Mouse (Mus musculus): ENCODE results near the gene Gm11983.

DNA sequence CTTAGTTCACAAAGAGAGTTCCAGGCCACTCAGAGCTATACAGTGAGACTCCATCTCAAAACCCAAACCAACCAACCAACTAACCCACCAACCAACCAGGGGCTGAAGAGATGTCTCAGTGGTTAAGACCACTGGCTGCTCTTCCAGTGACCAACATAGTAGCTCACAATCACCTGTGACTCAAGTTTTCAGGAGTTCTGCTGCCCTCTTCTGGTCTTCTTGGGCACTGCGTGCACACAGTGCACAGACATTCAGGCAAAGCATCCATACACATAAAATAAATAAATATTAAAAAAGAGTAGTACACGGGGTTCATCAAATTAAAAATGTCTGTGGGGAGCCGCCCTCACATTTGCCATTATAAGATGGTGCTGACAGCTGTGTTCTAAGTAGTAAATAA lies 46.8 kb downstream of the Gm11983 start:
- no peak for TF ChIP-seq JUND (conservative IDR thresholded peaks at IDR 0.05; ENCODE audit: low read depth, low read length)
- no peak for TF ChIP-seq MXI1 (IDR thresholded peaks at IDR 0.05; ENCODE audit: low read depth, low read length)
- TF ChIP-seq CTCF (conservative IDR thresholded peaks at IDR 0.05 in 1 of 2, IDR thresholded peaks at IDR 0.05 in 1 of 2; ENCODE audit: low read depth in 2 of 2, low read length in 2 of 2): peak; percentile 54 to 63
- no peak for TF ChIP-seq MYC (IDR thresholded peaks at IDR 0.05; ENCODE audit: low read depth, low read length)
- TF ChIP-seq TCF12 (IDR thresholded peaks at IDR 0.05; ENCODE audit: low read depth, low read length): no peak
- TF ChIP-seq IRF4 (IDR thresholded peaks at IDR 0.05; ENCODE audit: low read depth, low read length): no peak

Measured in CH12.LX (cell line).